Mouse (Mus musculus): ENCODE results near the gene Tmem245.

The Tmem245 gene

DNA sequence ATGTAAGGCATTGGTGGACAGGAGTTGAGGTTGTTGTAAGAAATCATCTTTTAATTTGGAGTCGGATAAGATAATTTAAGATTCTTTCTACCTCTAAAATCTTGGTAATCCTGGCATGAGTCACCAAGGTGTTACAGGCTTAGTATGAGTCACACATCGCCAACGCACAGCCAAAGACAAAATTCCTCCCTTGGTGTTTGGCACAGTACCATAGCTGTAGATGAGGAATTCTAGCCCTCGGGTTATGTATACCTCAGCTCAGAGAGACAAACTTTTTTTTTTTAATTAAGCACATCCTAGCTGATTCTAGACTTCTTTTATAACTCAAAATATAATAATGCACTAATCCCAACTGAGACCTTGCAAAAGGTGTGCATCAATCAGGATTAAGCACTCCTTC lies 83.2 kb downstream of the Tmem245 start:
- peak; percentile 76 for DNase-seq

DNA sequence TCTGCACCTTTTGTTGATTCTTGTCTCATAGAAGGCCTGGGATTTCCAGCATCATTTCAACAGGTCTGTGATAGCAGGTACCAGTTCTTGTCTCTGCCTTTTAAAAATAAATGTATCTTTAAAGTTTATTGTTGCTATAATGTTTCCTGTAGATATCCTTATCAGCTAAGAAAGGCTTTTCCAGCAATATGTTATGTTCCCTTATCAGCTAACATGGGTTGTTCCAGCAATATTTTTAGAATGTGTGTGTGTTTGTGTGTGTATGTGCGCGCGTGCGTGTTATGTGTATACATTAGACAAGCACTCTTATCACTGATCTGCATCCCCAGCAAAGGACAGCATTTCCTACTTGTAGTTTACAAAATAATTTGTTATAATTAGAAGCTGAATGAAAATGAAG lies 85.7 kb downstream of the Tmem245 start:
- no peak for DNase-seq

DNA sequence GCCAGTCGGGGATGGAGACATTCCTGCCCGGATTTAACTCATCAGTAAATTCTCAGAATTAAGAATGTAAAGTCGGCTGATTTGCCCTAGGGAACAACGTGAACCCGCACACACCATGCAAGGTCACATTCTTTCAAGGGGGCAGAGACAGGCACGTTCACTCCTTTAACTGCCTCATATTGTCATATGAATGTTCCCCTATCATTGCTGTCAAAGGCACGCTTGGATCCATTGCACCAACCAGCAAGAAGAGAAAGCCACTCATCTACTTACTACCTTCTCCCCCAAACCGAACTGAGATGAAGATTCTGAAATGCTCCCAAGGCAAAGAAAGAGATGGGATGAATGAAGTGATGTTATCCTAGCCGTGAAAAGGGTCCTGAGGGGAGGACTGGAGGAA lies 88.5 kb downstream of the Tmem245 start:
- no peak for DNase-seq

- DNase-seq, result no peak
These were observed 90.8 kb downstream of the Tmem245 start for GRCm38 (mm10) chr4:56856371-56856949.

DNA sequence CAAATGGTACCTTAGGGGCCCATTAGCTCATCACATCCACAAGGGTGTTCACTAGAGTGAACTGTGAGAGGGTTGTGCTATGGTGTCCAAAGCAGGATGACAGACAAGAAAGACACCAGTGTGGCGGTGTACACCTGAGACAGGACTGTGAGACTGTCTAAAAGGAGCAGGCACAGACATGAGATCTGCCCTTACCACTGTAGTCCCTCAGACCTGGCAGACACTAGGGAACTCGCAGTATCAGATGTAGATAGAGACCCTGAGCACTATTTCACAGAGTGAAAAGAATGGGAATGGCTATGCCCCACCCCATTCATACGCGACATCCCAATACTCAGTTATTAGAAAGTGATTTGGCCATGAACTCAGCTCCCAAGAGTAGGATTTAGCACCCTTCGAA lies 91.3 kb downstream of the Tmem245 start:
- DNase-seq, result no peak

DNA sequence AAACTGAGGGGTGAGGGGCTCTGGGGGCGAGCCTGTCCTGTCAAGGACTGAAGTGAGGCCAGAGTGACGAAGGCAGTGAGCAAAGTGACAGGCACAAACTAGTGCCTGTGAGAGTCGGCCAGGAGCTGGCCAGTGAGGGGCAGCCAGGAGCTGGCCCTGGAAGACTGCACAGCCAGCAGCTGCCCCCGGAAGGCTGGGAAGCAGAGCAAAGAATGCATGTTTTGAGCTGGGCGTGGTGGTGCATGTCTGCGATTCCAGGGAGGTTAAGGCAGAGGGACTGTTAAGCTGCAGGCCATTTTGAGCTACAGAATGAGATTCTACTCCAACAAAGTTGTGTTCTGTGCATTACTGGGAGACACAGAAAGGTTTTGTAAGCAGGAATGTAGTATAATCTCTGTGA lies 96.5 kb downstream of the Tmem245 start:
- DNase-seq, result no peak

DNA sequence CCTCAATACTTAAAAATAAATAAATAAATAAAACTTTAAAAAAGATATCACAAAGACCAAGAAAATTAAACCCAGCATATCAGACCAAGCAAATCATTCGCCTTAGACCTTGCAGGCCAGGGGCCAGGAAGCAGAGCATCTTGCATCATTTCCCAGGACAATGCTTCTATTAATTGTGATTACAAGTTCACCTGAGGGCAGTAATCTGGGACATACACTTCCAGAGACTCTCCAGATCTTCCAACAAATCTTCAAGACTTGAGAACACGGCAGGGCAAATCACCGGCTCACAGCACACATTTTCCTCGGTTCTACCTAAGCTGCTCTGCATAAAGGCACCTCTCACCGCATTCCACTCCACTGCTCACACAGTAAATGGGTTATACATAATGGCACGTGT lies 99.2 kb downstream of the Tmem245 start:
- no peak for DNase-seq

DNA sequence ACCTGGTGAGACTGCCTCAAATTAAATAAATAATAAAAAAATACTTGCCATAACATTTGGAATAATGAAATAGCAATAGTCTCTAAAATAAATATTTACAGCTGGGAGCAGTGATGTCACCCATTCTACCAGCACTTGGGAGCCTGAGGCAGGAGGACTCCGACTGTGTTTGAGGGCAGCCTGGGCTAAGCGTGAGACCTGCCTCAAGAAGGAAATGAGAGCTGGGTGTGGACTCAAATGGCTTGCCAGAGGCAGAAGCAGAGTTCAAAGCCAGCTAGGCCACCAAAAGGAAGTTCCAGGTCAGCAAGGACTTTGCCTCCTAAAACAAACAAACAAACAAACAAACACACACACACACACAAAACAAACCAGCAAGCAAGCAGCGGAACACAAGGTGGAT lies 99.8 kb downstream of the Tmem245 start:
- DNase-seq, result no peak

DNA sequence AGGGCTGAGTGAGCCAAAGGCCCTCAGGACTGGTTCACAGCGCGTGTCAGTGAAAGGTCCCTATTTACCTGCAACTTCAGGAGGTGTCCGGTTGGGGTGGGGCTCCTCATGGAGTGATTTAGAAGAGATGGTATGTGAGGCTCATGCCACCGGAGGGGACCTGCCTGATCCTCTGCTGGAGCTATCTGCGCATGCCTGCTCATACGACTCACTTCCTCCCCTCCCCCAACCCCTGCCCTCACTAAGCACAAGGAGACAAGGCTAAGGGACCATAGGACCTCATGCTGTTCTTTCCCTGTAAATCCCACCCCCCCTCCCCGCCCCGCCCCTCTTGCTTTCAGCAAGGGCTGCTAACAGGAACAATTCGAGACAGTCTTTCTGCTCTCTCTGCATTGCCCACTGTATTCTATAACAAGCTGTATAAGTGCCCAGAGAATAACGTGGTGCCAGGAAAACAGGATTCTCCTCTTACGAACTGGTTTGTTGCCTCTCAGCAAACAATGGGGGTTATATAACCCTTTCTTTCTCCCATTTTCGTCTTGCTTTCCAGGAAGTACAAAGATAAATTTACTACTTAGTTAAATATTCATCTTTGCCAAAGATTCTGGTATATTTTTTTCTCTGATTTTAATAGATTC lies 101.2 kb downstream of the Tmem245 start:
- no peak for DNase-seq

GRCm38 (mm10) chr4:56844911-56845310 lies 102.3 kb downstream of the Tmem245 start:
- DNase-seq, result no peak

GRCm38 (mm10) chr4:56843963-56844362 lies 103.3 kb downstream of the Tmem245 start:
- DNase-seq, result no peak

GRCm38 (mm10) chr4:56842501-56842900 lies 104.7 kb downstream of the Tmem245 start:
- no peak for DNase-seq

DNA sequence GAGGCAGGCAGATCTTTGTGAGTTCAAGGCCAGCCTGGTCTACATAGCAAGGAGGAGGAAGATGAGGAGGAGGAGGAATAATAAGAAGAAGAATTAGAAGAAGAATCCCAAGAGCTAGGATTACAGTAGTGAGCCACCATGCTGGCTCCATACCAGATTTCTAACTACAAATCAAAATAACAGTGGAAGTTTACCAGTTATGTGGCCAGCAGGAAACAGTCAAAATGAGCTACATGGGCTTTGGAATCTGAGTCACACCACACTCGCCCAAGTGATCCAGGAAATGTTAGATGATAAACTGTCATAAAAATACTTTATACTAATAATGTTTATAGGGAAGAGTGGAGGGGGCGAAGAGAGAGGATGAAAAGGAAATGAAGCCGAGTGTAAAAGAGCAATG lies 106.9 kb downstream of the Tmem245 start:
- no peak for DNase-seq

DNA sequence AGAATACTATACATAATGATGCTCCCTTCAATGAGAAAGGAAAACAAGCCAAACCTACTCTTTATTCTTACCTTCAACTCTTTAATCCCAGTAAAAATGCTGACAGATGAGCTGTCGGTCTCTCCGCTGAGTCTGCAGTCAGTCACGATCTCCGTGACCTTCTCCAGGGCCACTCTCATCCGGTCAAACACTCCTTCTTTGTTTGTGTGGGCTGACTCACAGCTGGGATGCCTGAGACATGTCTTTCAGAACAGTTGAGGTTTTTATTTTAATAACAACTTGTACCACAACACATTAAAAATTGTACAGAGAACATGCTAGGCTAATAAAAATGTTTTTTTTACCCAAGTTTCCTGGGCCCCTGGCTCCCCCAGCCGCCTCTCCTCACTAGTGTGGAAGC lies 109.6 kb downstream of the Tmem245 start:
- DNase-seq, result no peak

GRCm38 (mm10) chr4:56831998-56832397 lies 115.2 kb downstream of the Tmem245 start:
- DNase-seq, result no peak

DNA sequence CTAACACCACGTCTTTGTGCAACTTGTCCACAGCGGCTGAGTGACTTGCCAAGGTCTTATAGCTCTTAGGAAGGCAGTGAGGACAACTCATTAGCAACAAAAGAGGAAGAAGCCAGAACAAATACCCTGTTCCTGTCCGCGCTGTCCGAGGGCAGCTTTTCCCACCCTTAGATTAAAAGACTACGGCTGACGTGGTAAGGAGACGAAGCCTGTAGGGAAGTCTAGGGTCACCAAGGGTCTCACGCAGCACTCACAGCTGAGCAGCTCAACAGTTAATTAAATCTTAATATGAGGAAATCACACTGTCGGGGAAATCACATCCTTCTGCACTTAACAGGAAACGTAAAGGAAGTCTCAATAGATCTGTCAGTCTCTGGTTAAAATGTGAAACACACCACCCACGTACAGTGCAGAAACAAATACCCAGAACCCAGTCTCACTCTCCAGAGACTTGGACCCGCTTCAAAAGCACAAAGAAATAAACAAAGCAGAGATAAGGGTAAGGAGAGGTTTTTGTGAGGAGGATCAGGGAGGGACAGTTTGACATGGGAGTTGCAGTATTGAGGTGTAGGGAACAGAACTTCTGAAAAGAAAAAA lies 116.1 kb downstream of the Tmem245 start:
- DNase-seq, result no peak

DNA sequence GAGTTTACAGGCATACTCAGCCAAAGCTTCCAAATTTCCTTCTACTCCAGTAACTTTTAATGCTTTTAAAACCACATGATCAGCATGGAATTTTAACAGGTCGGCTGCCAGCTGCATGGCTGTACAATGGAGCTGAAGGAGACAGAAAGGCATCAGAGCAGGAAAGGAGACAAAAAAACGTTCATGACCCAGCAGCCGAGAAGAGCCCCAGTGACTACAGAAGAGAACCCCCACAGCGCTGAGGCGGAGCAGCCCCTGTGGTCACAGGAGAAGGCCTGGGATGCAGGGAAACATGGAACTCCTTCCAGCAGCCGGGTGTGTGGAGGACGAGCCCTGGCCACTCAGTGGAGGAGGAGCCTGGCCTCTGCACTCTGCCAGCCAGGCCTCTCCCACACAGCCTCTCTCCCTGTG lies 117.7 kb downstream of the Tmem245 start:
- DNase-seq, result peak; percentile 21

DNA sequence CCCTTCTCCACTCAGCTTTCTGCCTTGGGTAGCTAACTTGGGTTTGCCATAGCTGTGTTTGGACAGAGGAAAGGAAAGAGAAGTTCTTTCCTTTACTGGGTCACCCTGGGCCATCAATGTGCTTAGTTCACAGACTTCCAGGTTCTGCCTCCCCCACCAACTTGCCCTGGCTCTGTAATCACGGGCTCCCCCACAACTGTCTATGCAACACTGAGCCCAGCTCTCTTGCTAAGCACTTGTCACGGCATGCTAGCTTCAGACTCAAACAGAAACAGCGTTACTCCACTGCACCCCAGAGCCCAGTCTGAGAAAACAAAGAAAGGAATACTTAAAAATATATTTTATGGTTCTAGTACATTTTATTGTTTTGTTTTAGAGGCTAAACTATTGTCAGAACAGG lies 118.3 kb downstream of the Tmem245 start:
- DNase-seq, result no peak

GRCm38 (mm10) chr4:56824231-56824630 lies 123.0 kb downstream of the Tmem245 start:
- DNase-seq, result no peak

DNA sequence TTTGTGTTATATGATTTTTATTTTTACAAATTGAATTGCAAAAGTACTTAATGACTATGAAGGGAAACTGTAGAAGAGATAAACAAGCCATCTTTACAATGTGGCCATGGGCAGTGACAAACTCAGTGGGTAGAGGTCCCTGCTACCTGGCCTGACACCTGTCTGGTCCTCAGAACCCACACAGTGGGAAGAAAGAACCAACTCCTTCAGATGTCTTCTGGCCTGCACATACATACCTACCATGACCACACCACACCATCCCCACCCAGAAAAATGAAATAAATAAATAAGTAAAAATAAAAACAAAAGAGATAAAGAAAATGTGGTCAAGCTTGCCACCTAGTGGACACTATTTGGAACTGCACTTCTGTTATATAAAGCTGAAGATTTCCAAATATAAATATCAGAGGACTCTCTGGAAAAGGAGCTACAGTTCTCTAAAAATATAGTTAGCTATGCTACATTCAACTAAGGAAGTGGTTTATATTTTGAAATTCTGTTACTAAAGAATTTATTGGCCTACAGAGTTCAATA lies 127.2 kb downstream of the Tmem245 start:
- DNase-seq, result peak; percentile 30
